ENCODE assay signal across 8 mouse cellular contexts in genomic region chr11:87748132-87749119, GRCm38 (mm10). TPM values are rescaled to one million over a fixed set of nuclear protein-coding genes. Genes with fewer than 3 reads are reported as not detected.
DNase-seq lines count a peak whose midpoint lies in the region; ATAC-seq lines count a peak whose summit lies in the region.

No protein-coding gene starts in this region.

- no peak overlapping the region for H3K9ac ChIP-seq in hindbrain, embryonic 13.5 days
- no peak overlapping the region for H3K9ac ChIP-seq in embryonic facial prominence, embryonic 15.5 days

- no peak for DNase-seq in hindbrain, embryonic 10.5 days (ENCODE audit: low spot score)
- DNase-seq in kidney, postnatal 4 days = peak; percentile 35 to 59
- peak; percentile 27 for DNase-seq in mesoderm, embryonic 11.5 days (ENCODE audit: low read depth, low spot score)
- DNase-seq in right cerebral cortex, postnatal 14 days = no peak
- no peak for DNase-seq in left cerebral cortex, adult 18-20 months (ENCODE audit: low spot score in 2 of 2)
- no peak for DNase-seq in gastrocnemius, postnatal 4 days (ENCODE audit: low spot score in 2 of 2)

- WGBS in hindbrain, embryonic 10.5 days = 40% methylated on average over 19 of the region's 19 CpGs
- 48% methylated on average over 19 of the region's 19 CpGs for WGBS in hindbrain, embryonic 13.5 days
- WGBS in embryonic facial prominence, embryonic 15.5 days = 38% methylated on average over 19 of the region's 19 CpGs

- no peak for ATAC-seq in hindbrain, embryonic 13.5 days (ENCODE audit: low FRiP score)
- ATAC-seq in embryonic facial prominence, embryonic 15.5 days (ENCODE audit: insufficient number of reproducible peaks, low FRiP score, low TSS enrichment, low read depth) = no peak

- no peak overlapping the region for H3K4me2 ChIP-seq in hindbrain, embryonic 13.5 days
- H3K4me2 ChIP-seq in embryonic facial prominence, embryonic 15.5 days (replicated peaks) = no peak overlapping the region; the same call in 1 of the 2 replicates

- no peaks in the 10 kb centered on the region for H3K27me3 ChIP-seq in hindbrain, embryonic 10.5 days (ENCODE audit: insufficient read depth, poor library complexity, severe bottlenecking)
- 0 out of 2 replicates have a peak, but pooled peaks cover 8% of the 10 kb centered on the region for H3K27me3 ChIP-seq in hindbrain, embryonic 13.5 days
- no peaks in the 10 kb centered on the region for H3K27me3 ChIP-seq in embryonic facial prominence, embryonic 15.5 days

- H3K9me3 ChIP-seq in hindbrain, embryonic 10.5 days = no peaks in the 10 kb centered on the region
- no peaks in the 10 kb centered on the region for H3K9me3 ChIP-seq in hindbrain, embryonic 13.5 days
- H3K9me3 ChIP-seq in embryonic facial prominence, embryonic 15.5 days (replicated peaks) = no peaks in the 10 kb centered on the region

- H3K36me3 ChIP-seq in hindbrain, embryonic 10.5 days = peaks cover 24% of the 10 kb centered on the region
- H3K36me3 ChIP-seq in hindbrain, embryonic 13.5 days = peaks cover 23% of the 10 kb centered on the region
- peaks cover 14% of the 10 kb centered on the region for H3K36me3 ChIP-seq in embryonic facial prominence, embryonic 15.5 days

- H3K4me3 ChIP-seq in hindbrain, embryonic 10.5 days = no peak overlapping the region
- H3K4me3 ChIP-seq in hindbrain, embryonic 13.5 days = no peak overlapping the region
- H3K4me3 ChIP-seq in embryonic facial prominence, embryonic 15.5 days (replicated peaks) = 0 out of 2 replicates have a peak overlapping the region, but pooled peaks have one; percentile 4

- H3K27ac ChIP-seq in hindbrain, embryonic 10.5 days = peak overlapping the region; percentile 31
- no peak overlapping the region for H3K27ac ChIP-seq in hindbrain, embryonic 13.5 days
- H3K27ac ChIP-seq in embryonic facial prominence, embryonic 15.5 days (replicated peaks) = peak overlapping the region; percentile 22; the same call in 1 of the 2 replicates

- peaks cover 20% of the 10 kb centered on the region; the same call in 1 of the 2 replicates for H3K4me1 ChIP-seq in hindbrain, embryonic 10.5 days (replicated peaks)
- H3K4me1 ChIP-seq in hindbrain, embryonic 13.5 days (replicated peaks) = no peaks in the 10 kb centered on the region
- H3K4me1 ChIP-seq in embryonic facial prominence, embryonic 15.5 days = 0 out of 2 replicates have a peak, but pooled peaks cover 5% of the 10 kb centered on the region

RNA-seq across cellular contexts. Expression of gene Supt4a, which starts 11.1 kb away (rescaled TPM):
- polyA plus RNA-seq in hindbrain, embryonic 10.5 days (2016; fragmentation: Nextera tagmentation; extraction: Ambion mirVana) = 178 and 184 TPM in 2 replicates
- 143 and 150 TPM in 2 replicates for polyA plus RNA-seq in hindbrain, embryonic 13.5 days (2015; fragmentation: Nextera tagmentation; extraction: Ambion mirVana)
- 158 and 165 TPM in 2 replicates for polyA plus RNA-seq in embryonic facial prominence, embryonic 15.5 days (2015; fragmentation: Nextera tagmentation; extraction: Ambion mirVana)
- 10 to 100 TPM; 80.1 to 87.1 TPM for total RNA-seq in left cerebral cortex, adult 18-20 months (2021)
- 10 to 100 TPM; 52.1 to 55.5 TPM for total RNA-seq in gastrocnemius, postnatal 4 days (2021)

RNA-seq across cellular contexts. Expression of gene Tspoap1, which starts 11.9 kb away (rescaled TPM):
- 7.8 and 10.5 TPM in 2 replicates for polyA plus RNA-seq in hindbrain, embryonic 10.5 days (2016; fragmentation: Nextera tagmentation; extraction: Ambion mirVana)
- polyA plus RNA-seq in hindbrain, embryonic 13.5 days (2015; fragmentation: Nextera tagmentation; extraction: Ambion mirVana) = 40.7 and 40.8 TPM in 2 replicates
- polyA plus RNA-seq in embryonic facial prominence, embryonic 15.5 days (2015; fragmentation: Nextera tagmentation; extraction: Ambion mirVana) = 4.0 and 5.9 TPM in 2 replicates
- total RNA-seq in left cerebral cortex, adult 18-20 months (2021) = 100 to 1,000 TPM; 172 to 177 TPM
- under 1 TPM; 0.18 to 0.39 TPM for total RNA-seq in gastrocnemius, postnatal 4 days (2021)

RNA-seq across cellular contexts. Expression of gene Mpo, which starts 45.0 kb away (rescaled TPM):
- 2.8 and 5.0 TPM in 2 replicates for polyA plus RNA-seq in hindbrain, embryonic 10.5 days (2016; fragmentation: Nextera tagmentation; extraction: Ambion mirVana)
- 0.65 and 1.00 TPM in 2 replicates for polyA plus RNA-seq in hindbrain, embryonic 13.5 days (2015; fragmentation: Nextera tagmentation; extraction: Ambion mirVana)
- polyA plus RNA-seq in embryonic facial prominence, embryonic 15.5 days (2015; fragmentation: Nextera tagmentation; extraction: Ambion mirVana) = 0.85 and 1.1 TPM in 2 replicates
- total RNA-seq in left cerebral cortex, adult 18-20 months (2021) = under 1 TPM in 1 of 2 experiments, not detected in 1; 0.26 TPM
- under 1 TPM; 0.34 to 0.93 TPM for total RNA-seq in gastrocnemius, postnatal 4 days (2021)

Comparison
In these comparisons a context has a peak if more than half of its experiments do, and no peak if none do; other contexts are left out.
1. DNase-seq: peak in kidney, postnatal 4 days (2 of 2) and mesoderm, embryonic 11.5 days (single experiment); none in hindbrain, embryonic 10.5 days (single experiment), right cerebral cortex, postnatal 14 days (single experiment), left cerebral cortex, adult 18-20 months (0 of 2) and gastrocnemius, postnatal 4 days (0 of 2).